In genomic region chr17:53250570-53251265, GRCm38 (mm10) we compare ENCODE assay signal across 26 mouse cellular contexts.
DNase-seq lines count a peak whose midpoint lies in the region; ATAC-seq and TF ChIP-seq lines count a peak whose summit lies in the region.
"Had no signal": no experiment of that assay in that cellular context is flagged by ENCODE, and none has a peak within 500 bp of the region (broad histone marks: within the 10 kb centered on the region; RNA-seq: fewer than 3 reads in every experiment).

No protein-coding gene starts in this region.

- no peaks in the 10 kb centered on the region for H3K27me3 ChIP-seq in kidney, embryonic 14.5 days (ENCODE audit: control insufficient read depth, insufficient read depth, low read length)
- H3K27me3 ChIP-seq in kidney, postnatal 0 days (ENCODE audit: insufficient read depth, low read length) = no peaks in the 10 kb centered on the region
- H3K27me3 ChIP-seq: forebrain, embryonic 13.5 days; heart, embryonic 12.5 days; heart, embryonic 15.5 days had no signal

- no peaks in the 10 kb centered on the region for H3K9me3 ChIP-seq in kidney, embryonic 14.5 days (ENCODE audit: control insufficient read depth, low read length)
- no peaks in the 10 kb centered on the region for H3K9me3 ChIP-seq in kidney, postnatal 0 days (replicated peaks; ENCODE audit: low read length)
- H3K9me3 ChIP-seq: forebrain, embryonic 10.5 days; forebrain, embryonic 13.5 days; heart, embryonic 15.5 days had no signal

- no peak for DNase-seq in frontal cortex, postnatal 14 days (ENCODE audit: low spot score in 2 of 2)
- DNase-seq in kidney, adult 8-10 months = no peak
- DNase-seq in kidney, postnatal 0 days (ENCODE audit: low spot score) = peak; percentile 13
- DNase-seq in kidney, adult 9 months = no peak
- DNase-seq in right cerebral cortex, postnatal 25 days = peak; percentile 3
- DNase-seq in right cerebral cortex, postnatal 4 days = no peak
- DNase-seq: adrenal gland, adult 8-10 months; adrenal gland, postnatal 25 days; cerebellum, adult 18-20 months; cerebellum, adult 9-10 months; cerebellum, postnatal 14 days; gastrocnemius, adult 2 months; gastrocnemius, postnatal 14 days; heart, adult 18-20 months; heart, postnatal 10 days; heart, postnatal 4 days had no signal

- H3K4me1 ChIP-seq in kidney, embryonic 14.5 days (ENCODE audit: control insufficient read depth, insufficient read depth, low read length) = no peaks in the 10 kb centered on the region
- no peaks in the 10 kb centered on the region for H3K4me1 ChIP-seq in kidney, postnatal 0 days (replicated peaks; ENCODE audit: insufficient read depth, low read length)
- H3K4me1 ChIP-seq: forebrain, embryonic 10.5 days; forebrain, embryonic 13.5 days; heart, embryonic 12.5 days; heart, embryonic 15.5 days had no signal

- H3K4me2 ChIP-seq in kidney, embryonic 14.5 days (replicated peaks; ENCODE audit: low read depth, low read length) = no peak overlapping the region
- H3K4me2 ChIP-seq in kidney, postnatal 0 days (ENCODE audit: low read length) = no peak overlapping the region
- H3K4me2 ChIP-seq: forebrain, embryonic 13.5 days; heart, embryonic 12.5 days; heart, embryonic 15.5 days; hindbrain, embryonic 14.5 days had no signal

- peak; percentile 77 for ATAC-seq in frontal cortex, adult (ENCODE audit: low TSS enrichment)
- ATAC-seq in kidney, embryonic 14.5 days (ENCODE audit: low FRiP score, low TSS enrichment) = peak; percentile 57; the same call in 1 of the 2 replicates
- ATAC-seq in kidney, postnatal 0 days (replicated peaks; ENCODE audit: low FRiP score, low read depth) = no peak
- ATAC-seq: activated CD4-positive, CD25-positive, alpha-beta regulatory T cell, adult 4 months; forebrain, embryonic 13.5 days; forebrain, embryonic 16.5 days; hindbrain, postnatal 0 days had no signal

- TF ChIP-seq CTCF in kidney, postnatal 0 days (IDR thresholded peaks at IDR 0.05; ENCODE audit: low read depth) = no peak

- 58% methylated on average over 5 of the region's 5 CpGs for WGBS in kidney, embryonic 14.5 days
- 54% methylated on average over 5 of the region's 5 CpGs for WGBS in kidney, postnatal 0 days

- no peak overlapping the region for H3K4me3 ChIP-seq in kidney, embryonic 14.5 days (ENCODE audit: low read length)
- no peak overlapping the region for H3K4me3 ChIP-seq in kidney, postnatal 0 days (replicated peaks; ENCODE audit: low read depth, low read length)
- H3K4me3 ChIP-seq: forebrain, embryonic 10.5 days; forebrain, embryonic 13.5 days; gastrocnemius, adult 2 months; heart, embryonic 12.5 days; heart, embryonic 15.5 days had no signal

- no peaks in the 10 kb centered on the region for H3K36me3 ChIP-seq in kidney, embryonic 14.5 days (ENCODE audit: control insufficient read depth, insufficient read depth, low read length)
- H3K36me3 ChIP-seq in kidney, postnatal 0 days (ENCODE audit: insufficient read depth, low read length) = no peaks in the 10 kb centered on the region
- H3K36me3 ChIP-seq: forebrain, embryonic 10.5 days; heart, embryonic 12.5 days; heart, embryonic 15.5 days had no signal

- H3K27ac ChIP-seq in kidney, embryonic 14.5 days (ENCODE audit: low read depth, low read length) = no peak overlapping the region
- no peak overlapping the region for H3K27ac ChIP-seq in kidney, postnatal 0 days
- H3K27ac ChIP-seq: forebrain, embryonic 10.5 days; forebrain, embryonic 13.5 days; gastrocnemius, adult 2 months; heart, embryonic 15.5 days; hindbrain, embryonic 14.5 days; hindbrain, postnatal 0 days had no signal

- H3K9ac ChIP-seq in kidney, embryonic 14.5 days (ENCODE audit: low read depth, low read length) = no peak overlapping the region
- H3K9ac ChIP-seq in kidney, postnatal 0 days (ENCODE audit: low read depth, low read length) = no peak overlapping the region
- H3K9ac ChIP-seq: forebrain, embryonic 13.5 days; heart, embryonic 12.5 days; heart, embryonic 15.5 days; hindbrain, embryonic 14.5 days had no signal

Comparison
In these comparisons a context has a peak if more than half of its experiments do, and no peak if none do; other contexts are left out.
1. DNase-seq: peak in kidney, postnatal 0 days (single experiment) and right cerebral cortex, postnatal 25 days (single experiment); none in frontal cortex, postnatal 14 days (0 of 2), kidney, adult 8-10 months (0 of 2), kidney, adult 9 months (single experiment) and right cerebral cortex, postnatal 4 days (single experiment).